Mouse (Mus musculus): ENCODE measurements around the gene Rplp2. TPM values are rescaled to one million over a fixed set of nuclear protein-coding genes. Genes with fewer than 3 reads are reported as not detected.

The Rplp2 gene
- polyA plus RNA-seq, 1 experiment from 2014 or later: 1,341 TPM

- peak overlapping the region; percentile 54 for H3K4me3 ChIP-seq
- ATAC-seq (ENCODE audit: insufficient number of reproducible peaks, low FRiP score, low TSS enrichment, low read depth): no peak
- H3K27me3 ChIP-seq: peaks cover 21% of the 10 kb centered on the region
- peaks cover 46% of the 10 kb centered on the region for H3K4me1 ChIP-seq
- no peaks in the 10 kb centered on the region for H3K9me3 ChIP-seq
- H3K36me3 ChIP-seq: no peaks in the 10 kb centered on the region
- peak overlapping the region; percentile 33; the same call in 1 of the 2 replicates for H3K9ac ChIP-seq
- WGBS: under 1% methylated on average over 79 of the region's 81 CpGs
- peak overlapping the region; percentile 98 for H3K4me2 ChIP-seq
- H3K27ac ChIP-seq: peak overlapping the region; percentile 7; the same call in 1 of the 2 replicates
Observed at GRCm38 (mm10) chr7:141481498-141482401, 34.6 kb downstream of the Rplp2 start.

GRCm38 (mm10) chr7:141482531-141483024, 35.4 kb downstream of the Rplp2 start:
- Histone ChIP-seq H3K4me1 (peaks cover 38% of the 10 kb centered on the region), H3K4me3 (peak overlapping the region; percentile 54), H3K27me3 (peaks cover 21% of the 10 kb centered on the region), H3K27ac (no peak overlapping the region), H3K4me2 (peak overlapping the region; percentile 98), H3K36me3 (0 out of 2 replicates have a peak, but pooled peaks cover 5% of the 10 kb centered on the region), H3K9me3 (no peaks in the 10 kb centered on the region), H3K9ac (peak overlapping the region; percentile 33; the same call in 1 of the 2 replicates)
- ATAC-seq (ENCODE audit: insufficient number of reproducible peaks, low FRiP score, low TSS enrichment, low read depth): no peak
- WGBS: 9% methylated on average over 11 of the region's 11 CpGs

GRCm38 (mm10) chr7:141483114-141483653, 36.0 kb downstream of the Rplp2 start:
- Histone ChIP-seq H3K4me2 (no peak overlapping the region), H3K27me3 (peaks cover 21% of the 10 kb centered on the region), H3K27ac (no peak overlapping the region), H3K36me3 (0 out of 2 replicates have a peak, but pooled peaks cover 5% of the 10 kb centered on the region), H3K9me3 (no peaks in the 10 kb centered on the region), H3K4me1 (peaks cover 32% of the 10 kb centered on the region), H3K9ac (no peak overlapping the region), H3K4me3 (no peak overlapping the region)
- WGBS: 75% methylated on average over 6 of the region's 6 CpGs
- no peak for ATAC-seq (ENCODE audit: insufficient number of reproducible peaks, low FRiP score, low TSS enrichment, low read depth)

- Histone ChIP-seq H3K4me1 (peaks cover 28% of the 10 kb centered on the region), H3K36me3 (peaks cover 6% of the 10 kb centered on the region), H3K9ac (no peak overlapping the region), H3K9me3 (no peaks in the 10 kb centered on the region), H3K4me3 (no peak overlapping the region), H3K27ac (no peak overlapping the region), H3K4me2 (no peak overlapping the region), H3K27me3 (peaks cover 21% of the 10 kb centered on the region)
- whole genome bisulfite sequencing: 68% methylated on average over 5 of the region's 5 CpGs
- ATAC-seq (ENCODE audit: insufficient number of reproducible peaks, low FRiP score, low TSS enrichment, low read depth): no peak
Observed at GRCm38 (mm10) chr7:141484186-141485120, 37.3 kb downstream of the Rplp2 start.

- WGBS: 69% methylated on average over 2 of the region's 2 CpGs
- H3K27ac ChIP-seq: no peak overlapping the region
Observed at GRCm38 (mm10) chr7:141485186-141485585, 38.0 kb downstream of the Rplp2 start.

GRCm38 (mm10) chr7:141485606-141486005, 38.4 kb downstream of the Rplp2 start:
- H3K4me1 ChIP-seq: peaks cover 25% of the 10 kb centered on the region
- ATAC-seq (ENCODE audit: insufficient number of reproducible peaks, low FRiP score, low TSS enrichment, low read depth): no peak
- no peak overlapping the region for H3K4me3 ChIP-seq
- no peak overlapping the region for H3K9ac ChIP-seq
- peaks cover 8% of the 10 kb centered on the region for H3K36me3 ChIP-seq
- peaks cover 21% of the 10 kb centered on the region for H3K27me3 ChIP-seq
- 80% methylated on average over 2 of the region's 2 CpGs for WGBS
- H3K27ac ChIP-seq: no peak overlapping the region
- no peak overlapping the region for H3K4me2 ChIP-seq
- H3K9me3 ChIP-seq: no peaks in the 10 kb centered on the region

More at GRCm38 (mm10) chr7:141485186-141485585, 38.0 kb downstream of the Rplp2 start:
- Histone ChIP-seq H3K9ac (no peak overlapping the region), H3K27me3 (peaks cover 21% of the 10 kb centered on the region), H3K4me2 (no peak overlapping the region), H3K36me3 (peaks cover 8% of the 10 kb centered on the region), H3K9me3 (no peaks in the 10 kb centered on the region), H3K4me1 (peaks cover 28% of the 10 kb centered on the region), H3K4me3 (no peak overlapping the region)
- ATAC-seq (ENCODE audit: insufficient number of reproducible peaks, low FRiP score, low TSS enrichment, low read depth): no peak

GRCm38 (mm10) chr7:141486239-141486638, 39.1 kb downstream of the Rplp2 start:
- peaks cover 21% of the 10 kb centered on the region for H3K27me3 ChIP-seq
- peaks cover 12% of the 10 kb centered on the region for H3K36me3 ChIP-seq
- no peak overlapping the region for H3K4me2 ChIP-seq
- H3K27ac ChIP-seq: no peak overlapping the region
- no peak overlapping the region for H3K4me3 ChIP-seq
- ATAC-seq (ENCODE audit: insufficient number of reproducible peaks, low FRiP score, low TSS enrichment, low read depth): no peak
- H3K9me3 ChIP-seq: no peaks in the 10 kb centered on the region
- WGBS: 87% methylated on average over 1 of the region's 1 CpGs
- peaks cover 19% of the 10 kb centered on the region for H3K4me1 ChIP-seq
- no peak overlapping the region for H3K9ac ChIP-seq

- H3K36me3 ChIP-seq: peaks cover 20% of the 10 kb centered on the region
- 83% methylated on average over 7 of the region's 7 CpGs for WGBS
Observed at GRCm38 (mm10) chr7:141487141-141487540, 40.0 kb downstream of the Rplp2 start.

GRCm38 (mm10) chr7:141491151-141491550, 44.0 kb downstream of the Rplp2 start:
- no peak for ATAC-seq (ENCODE audit: insufficient number of reproducible peaks, low FRiP score, low TSS enrichment, low read depth)
- Histone ChIP-seq H3K27me3 (no peaks in the 10 kb centered on the region), H3K4me3 (no peak overlapping the region), H3K27ac (no peak overlapping the region), H3K4me1 (no peaks in the 10 kb centered on the region), H3K36me3 (peaks cover 45% of the 10 kb centered on the region), H3K4me2 (no peak overlapping the region), H3K9ac (no peak overlapping the region), H3K9me3 (no peaks in the 10 kb centered on the region)
- WGBS: 83% methylated on average over 2 of the region's 2 CpGs

More at GRCm38 (mm10) chr7:141487141-141487540, 40.0 kb downstream of the Rplp2 start:
- H3K4me3 ChIP-seq: no peak overlapping the region
- H3K4me2 ChIP-seq: no peak overlapping the region
- H3K9ac ChIP-seq: no peak overlapping the region
- no peak overlapping the region for H3K27ac ChIP-seq
- no peaks in the 10 kb centered on the region for H3K9me3 ChIP-seq
- peaks cover 14% of the 10 kb centered on the region for H3K27me3 ChIP-seq
- H3K4me1 ChIP-seq: peaks cover 10% of the 10 kb centered on the region
- no peak for ATAC-seq (ENCODE audit: insufficient number of reproducible peaks, low FRiP score, low TSS enrichment, low read depth)

- no peak overlapping the region for H3K27ac ChIP-seq
- WGBS: 87% methylated on average over 5 of the region's 5 CpGs
- no peak overlapping the region for H3K9ac ChIP-seq
- no peak overlapping the region for H3K4me2 ChIP-seq
- no peaks in the 10 kb centered on the region for H3K27me3 ChIP-seq
- no peaks in the 10 kb centered on the region for H3K4me1 ChIP-seq
- no peak for ATAC-seq (ENCODE audit: insufficient number of reproducible peaks, low FRiP score, low TSS enrichment, low read depth)
- H3K9me3 ChIP-seq: no peaks in the 10 kb centered on the region
- H3K36me3 ChIP-seq: peaks cover 41% of the 10 kb centered on the region
- H3K4me3 ChIP-seq: no peak overlapping the region
Observed at GRCm38 (mm10) chr7:141492738-141493137, 45.6 kb downstream of the Rplp2 start.

- no peaks in the 10 kb centered on the region for H3K27me3 ChIP-seq
- WGBS: 71% methylated on average over 1 of the region's 1 CpGs
- no peak overlapping the region for H3K9ac ChIP-seq
- no peak for ATAC-seq (ENCODE audit: insufficient number of reproducible peaks, low FRiP score, low TSS enrichment, low read depth)
- no peaks in the 10 kb centered on the region for H3K4me1 ChIP-seq
- H3K4me3 ChIP-seq: no peak overlapping the region
- no peaks in the 10 kb centered on the region for H3K9me3 ChIP-seq
- peaks cover 41% of the 10 kb centered on the region for H3K36me3 ChIP-seq
- H3K27ac ChIP-seq: no peak overlapping the region
- no peak overlapping the region for H3K4me2 ChIP-seq
Observed at GRCm38 (mm10) chr7:141493729-141494128, 46.6 kb downstream of the Rplp2 start.

Measured in limb, embryonic 15.5 days (tissue).